Mouse (Mus musculus) limb, embryonic 14.5 days (tissue): ENCODE results near the gene Pitpnm2. TPM values are rescaled to one million over a fixed set of nuclear protein-coding genes. Genes with fewer than 3 reads are reported as not detected.
"Not testable (repeated sequence)": the region's sequence is repeated elsewhere in the genome, so short reads cannot be mapped to it uniquely, and the experiment has no call there.

Experiments used
- ATAC-seq: fragments of 200-750 bp; cut with Nextera tagmentation; 2 replicates; pipeline ENCODE4 v1.8.0; 2017; ENCODE audit warnings: low read depth, moderate number of reproducible peaks, moderate TSS enrichment; ENCODE audit not compliant: low FRiP score
- DNase-seq: peaks from one replicate; pipeline ENCODE4 v3.0.0-alpha.2; 2015; ENCODE audit warnings: low spot score
- H3K27ac ChIP-seq: fragments of 300-500 bp; sonication (generic); replicated peaks from 2 replicates; pipeline ENCODE4 v1.5.1; 2014; ENCODE audit warnings: low read depth, mild to moderate bottlenecking, low read length, moderate library complexity, mixed read lengths
- H3K27me3 ChIP-seq: fragments of 300-500 bp; sonication (generic); 2 replicates; pipeline ENCODE4 v1.6.1; 2014; ENCODE audit warnings: low read length, mixed read lengths; ENCODE audit not compliant: control insufficient read depth, insufficient read depth
- H3K36me3 ChIP-seq: fragments of 300-500 bp; sonication (generic); 2 replicates; pipeline ENCODE4 v1.6.1; 2014; ENCODE audit warnings: mild to moderate bottlenecking, low read length, moderate library complexity, mixed read lengths; ENCODE audit not compliant: control insufficient read depth, insufficient read depth
- H3K4me1 ChIP-seq: fragments of 300-500 bp; sonication (generic); 2 replicates; pipeline ENCODE4 v1.6.1; 2014; ENCODE audit warnings: antibody characterized with exemption, low read length, mixed read lengths; ENCODE audit not compliant: control insufficient read depth, insufficient read depth
- H3K4me2 ChIP-seq: fragments of 300-500 bp; sonication (generic); replicated peaks from 2 replicates; pipeline ENCODE4 v1.6.1; 2014; ENCODE audit warnings: low read depth, mild to moderate bottlenecking, low read length, moderate library complexity; ENCODE audit not compliant: severe bottlenecking
- H3K4me3 ChIP-seq: fragments of 300-500 bp; sonication (generic); replicated peaks from 2 replicates; pipeline ENCODE4 v1.5.1; 2014; ENCODE audit warnings: low read length
- H3K9ac ChIP-seq: fragments of 300-500 bp; sonication (generic); 2 replicates; pipeline ENCODE4 v1.6.1; 2014; ENCODE audit warnings: mild to moderate bottlenecking, low read depth, low read length, moderate library complexity; ENCODE audit not compliant: severe bottlenecking
- H3K9me3 ChIP-seq: fragments of 300-500 bp; sonication (generic); 2 replicates; pipeline ENCODE4 v1.6.1; 2016; ENCODE audit warnings: low read length; ENCODE audit not compliant: control insufficient read depth
- POLR2A ChIP-seq: fragments of 200-500 bp; IDR thresholded peaks from 2 replicates; pipeline ENCODE4 v1.8.0; 2012; ENCODE audit warnings: inconsistent platforms, mild to moderate bottlenecking, moderate library complexity, borderline replicate concordance; ENCODE audit not compliant: insufficient read depth, insufficient read length; ENCODE audit errors: extremely low read depth
- WGBS: fragments of 180-500 bp; shearing (Covaris S2); extraction: QIAGEN DNeasy Blood & Tissue Kit; methylation state at CpG from one replicate; pipeline ENCODE4 v1.1.7; 2014; 5-methylcytosine and 5-hydroxymethylcytosine counted together
- polyA plus RNA-seq, 2 experiments: library from polyadenylated mRNA; depleted of rRNA in 1 of 2; stranded (reverse) in 1 of 2; unstranded in 1 of 2; fragments of >200 nt; fragmentation: Nextera tagmentation in 1 of 2; extraction: Ambion mirVana in 1 of 2; gene quantifications; 2 replicates each; pipeline versions ENCODE4 v1.2.1 to v1.2.3; 2012 to 2014

Gene Pitpnm2
- polyA plus RNA-seq, 2 experiments, result 8.2 to 37.1 TPM

DNA sequence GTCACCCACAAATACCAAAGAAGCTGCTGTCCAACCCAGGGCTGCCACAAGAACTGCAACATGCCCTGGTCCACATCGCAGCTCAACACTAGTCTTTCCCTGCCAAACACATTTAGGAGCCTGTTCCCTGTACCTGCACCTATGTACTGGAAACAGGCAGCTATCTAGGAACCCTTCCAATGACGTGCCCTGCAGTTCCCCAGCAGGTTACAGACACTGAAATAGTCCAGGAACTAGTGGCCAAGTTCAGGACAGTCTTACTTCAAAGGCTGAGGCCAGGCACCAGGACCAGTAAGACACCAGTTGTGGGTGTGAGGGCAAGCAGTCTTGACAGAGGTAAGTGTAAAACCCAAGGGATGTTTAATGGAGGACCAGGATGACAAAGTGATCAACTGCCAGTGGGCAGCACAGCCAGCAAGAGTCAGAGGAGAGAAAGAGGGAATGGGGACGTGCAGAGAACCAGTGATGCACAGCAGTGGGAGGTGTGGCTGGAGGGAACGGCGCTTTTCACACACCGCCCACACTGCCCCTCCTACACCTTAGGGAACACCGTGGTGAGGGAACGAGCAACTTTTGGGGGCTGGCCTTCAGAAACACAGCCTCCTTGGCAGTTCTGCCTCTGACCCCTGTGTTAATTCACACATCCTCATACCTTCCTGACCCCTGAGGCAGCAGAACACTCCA lies 31.9 kb downstream of the Pitpnm2 start:
- Histone ChIP-seq H3K4me3 (no peak overlapping the region), H3K9ac (no peak overlapping the region), H3K27me3 (no peaks in the 10 kb centered on the region), H3K4me2 (no peak overlapping the region), H3K9me3 (no peaks in the 10 kb centered on the region), H3K4me1 (peaks cover 15% of the 10 kb centered on the region; the same call in 1 of the 2 replicates), H3K36me3 (peaks cover 7% of the 10 kb centered on the region; the same call in 1 of the 2 replicates), H3K27ac (no peak overlapping the region)
- ATAC-seq, result no peak
- 46% methylated on average over 8 of the region's 8 CpGs for WGBS
- no peak for DNase-seq
- TF ChIP-seq POLR2A, result no peak

DNA sequence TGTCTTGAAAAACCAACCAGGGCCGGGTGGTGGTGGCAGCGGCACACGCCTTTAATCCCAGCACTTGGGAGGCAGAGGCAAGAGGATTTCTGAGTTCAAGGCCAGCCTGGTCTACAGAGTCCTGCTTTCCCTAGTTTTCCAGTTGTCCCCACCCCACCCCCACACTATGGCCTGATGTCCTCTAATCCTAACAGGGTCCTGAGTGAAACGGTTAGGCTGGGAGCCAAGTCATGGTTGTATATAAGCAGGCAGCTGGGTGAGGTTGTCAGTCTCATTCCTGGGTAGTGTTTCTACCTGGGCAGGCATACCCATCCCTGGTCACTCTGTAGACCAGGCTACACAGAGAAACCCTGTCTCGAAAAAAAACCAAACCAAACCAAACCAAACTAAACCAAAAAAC lies 32.5 kb downstream of the Pitpnm2 start:
- H3K27me3 ChIP-seq, DNase-seq, H3K9ac ChIP-seq, H3K27ac ChIP-seq, ATAC-seq, H3K36me3 ChIP-seq, H3K9me3 ChIP-seq, H3K4me2 ChIP-seq, H3K4me3 ChIP-seq: not testable (repeated sequence)
- peaks cover 15% of the 10 kb centered on the region; the same call in 1 of the 2 replicates for H3K4me1 ChIP-seq
- WGBS, result 92% methylated on average over 5 of the region's 5 CpGs

DNA sequence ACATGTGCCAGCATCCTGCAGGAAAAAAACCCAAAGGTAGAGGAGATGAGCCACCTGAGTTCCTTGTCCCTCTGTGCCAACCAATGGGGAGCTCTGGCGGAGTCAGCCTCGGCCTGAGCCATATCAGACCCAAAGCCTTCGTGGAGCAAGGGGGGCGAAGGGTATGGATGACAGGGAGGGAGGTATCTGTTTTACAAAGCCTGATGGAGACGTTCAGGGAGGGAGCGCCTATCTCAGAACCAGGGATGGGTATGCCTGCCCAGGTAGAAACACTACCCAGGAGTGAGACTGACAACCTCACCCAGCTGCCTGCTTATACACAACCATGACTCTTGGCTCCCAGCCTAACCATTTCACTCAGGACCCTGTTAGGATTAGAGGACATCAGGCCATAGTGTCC lies 33.2 kb downstream of the Pitpnm2 start:
- DNase-seq (no peak), ATAC-seq (no peak)
- peaks cover 7% of the 10 kb centered on the region; the same call in 1 of the 2 replicates for H3K36me3 ChIP-seq
- no peak overlapping the region for H3K4me3 ChIP-seq
- no peak overlapping the region for H3K4me2 ChIP-seq
- H3K9me3 ChIP-seq, result no peaks in the 10 kb centered on the region
- H3K27ac ChIP-seq, result no peak overlapping the region
- peaks cover 9% of the 10 kb centered on the region; the same call in 1 of the 2 replicates for H3K4me1 ChIP-seq
- TF ChIP-seq POLR2A, result no peak
- no peaks in the 10 kb centered on the region for H3K27me3 ChIP-seq
- 90% methylated on average over 6 of the region's 6 CpGs for WGBS
- H3K9ac ChIP-seq, result no peak overlapping the region

DNA sequence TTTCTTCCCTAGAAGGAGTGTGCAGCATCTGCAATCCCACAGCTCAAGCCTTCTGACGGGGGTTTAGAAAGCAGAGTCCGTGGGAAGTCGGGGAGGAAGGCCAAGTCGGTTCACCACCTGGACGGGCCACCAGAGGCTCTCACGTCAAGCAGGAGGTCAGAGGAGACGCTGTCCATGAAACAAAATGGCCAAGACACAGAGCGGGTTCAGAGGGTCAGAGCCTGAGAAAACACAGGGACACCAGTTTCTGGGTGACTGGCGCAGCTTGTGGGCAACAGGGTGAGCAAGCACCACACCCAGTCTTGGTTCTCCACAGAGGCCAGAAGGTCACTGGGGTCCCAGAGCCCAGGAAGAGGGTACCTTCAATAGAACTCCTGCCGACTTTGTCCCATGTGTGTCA lies 33.9 kb downstream of the Pitpnm2 start:
- Histone ChIP-seq H3K36me3 (peaks cover 7% of the 10 kb centered on the region; the same call in 1 of the 2 replicates), H3K27me3 (no peaks in the 10 kb centered on the region), H3K9me3 (no peaks in the 10 kb centered on the region), H3K4me2 (no peak overlapping the region), H3K27ac (no peak overlapping the region), H3K4me3 (no peak overlapping the region), H3K9ac (no peak overlapping the region), H3K4me1 (0 out of 2 replicates have a peak, but pooled peaks cover 3% of the 10 kb centered on the region)
- TF ChIP-seq POLR2A, result no peak
- WGBS, result 81% methylated on average over 10 of the region's 10 CpGs
- no peak for DNase-seq
- no peak for ATAC-seq

DNA sequence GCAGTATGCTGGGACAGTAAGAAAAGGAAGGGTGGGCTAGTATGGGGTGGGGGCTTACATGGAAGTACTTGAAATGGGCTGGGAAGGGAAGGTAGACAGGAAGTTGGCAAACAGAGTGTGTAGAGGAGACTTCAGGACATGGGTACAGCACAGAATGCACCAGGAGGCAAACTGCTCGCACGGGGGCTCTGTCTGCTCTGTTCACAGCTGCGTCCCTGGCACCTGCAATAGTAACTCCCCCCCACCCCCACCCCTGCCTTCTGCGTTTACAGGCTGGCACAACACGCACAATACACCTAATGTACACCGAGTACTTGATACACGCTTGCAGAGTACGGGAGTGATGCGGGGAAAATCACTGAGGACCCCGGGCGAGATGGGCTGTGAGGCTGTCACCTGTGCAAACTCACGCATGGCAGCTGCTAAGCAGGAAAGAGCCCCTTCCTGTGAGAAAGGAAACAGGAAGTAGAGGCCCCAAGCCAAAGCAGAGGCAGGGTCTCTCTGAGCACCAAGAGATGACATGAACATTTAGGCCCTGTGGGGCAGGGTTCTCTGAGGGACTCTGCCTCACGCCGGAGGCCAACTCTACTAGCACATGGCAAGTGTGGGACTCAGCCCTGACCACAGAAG lies 34.9 kb downstream of the Pitpnm2 start:
- Histone ChIP-seq H3K4me3 (no peak overlapping the region), H3K27me3 (no peaks in the 10 kb centered on the region), H3K9me3 (no peaks in the 10 kb centered on the region), H3K27ac (no peak overlapping the region), H3K4me2 (no peak overlapping the region), H3K4me1 (0 out of 2 replicates have a peak, but pooled peaks cover 3% of the 10 kb centered on the region), H3K36me3 (peaks cover 10% of the 10 kb centered on the region; the same call in 1 of the 2 replicates), H3K9ac (no peak overlapping the region)
- no peak for DNase-seq
- TF ChIP-seq POLR2A, result no peak
- no peak for ATAC-seq
- 79% methylated on average over 14 of the region's 14 CpGs for WGBS
